Mouse (Mus musculus): ENCODE results near the gene Acy3. TPM values are rescaled to one million over a fixed set of nuclear protein-coding genes. Genes with fewer than 3 reads are reported as not detected.

Acy3 gene
- polyA plus RNA-seq (2012; rRNA removed), result 2.2 and 3.4 TPM in 2 replicates

DNA sequence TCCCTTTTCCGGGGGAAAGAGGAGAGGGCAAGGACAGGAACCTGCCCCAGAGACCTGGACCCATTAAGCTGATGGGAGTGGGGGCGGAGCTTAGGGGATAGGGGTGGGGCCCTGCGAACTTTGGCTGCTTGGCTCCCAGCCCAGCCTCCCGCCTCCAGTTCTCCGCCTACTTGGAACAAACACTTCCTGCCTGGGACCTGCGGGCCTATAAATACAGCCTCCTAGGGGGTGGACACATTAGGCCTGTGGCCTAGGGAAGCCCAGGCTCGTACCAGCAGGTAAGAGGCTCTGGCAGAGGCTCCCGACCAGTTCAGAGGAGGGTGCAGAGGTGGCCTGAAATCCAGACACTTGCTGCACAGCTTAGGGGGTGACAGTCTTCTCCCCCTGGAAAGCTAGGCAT lies at the start of gene Acy3:
Gene Acy3 (plus strand): TSS at position 237 of the 400 bp plus-strand sequence.

DNA sequence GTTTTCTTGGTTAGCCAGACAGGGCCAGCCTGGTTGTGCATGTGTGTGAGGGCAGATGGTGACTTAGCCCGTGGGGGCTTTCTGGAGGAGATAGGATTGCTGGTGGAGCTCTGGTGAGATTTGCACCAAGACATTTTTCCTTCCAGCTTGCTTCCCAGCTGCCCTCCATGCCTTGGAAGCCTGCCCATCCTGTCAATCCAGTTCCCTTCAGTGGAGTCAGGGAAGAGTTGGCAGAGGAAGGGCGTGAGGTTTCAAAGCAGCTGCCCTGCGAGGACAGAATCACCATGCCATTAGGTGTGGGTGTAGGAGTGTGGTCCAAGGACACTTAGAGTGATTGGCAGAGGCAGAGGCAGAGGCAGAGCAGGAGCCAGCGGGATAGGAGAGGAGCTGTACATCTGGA lies 27.9 kb upstream of the Acy3 start, which contains the start of gene Aldh3b3:
Gene Aldh3b3 (plus strand): TSS at position 176 of the 400 bp plus-strand sequence.

GRCm38 (mm10) chr19:3972229-3972628 lies 14.1 kb upstream of the Acy3 start, which contains the start of gene Aldh3b2:
TSS of gene Aldh3b2 (plus strand) at chr19:3972328.

DNA sequence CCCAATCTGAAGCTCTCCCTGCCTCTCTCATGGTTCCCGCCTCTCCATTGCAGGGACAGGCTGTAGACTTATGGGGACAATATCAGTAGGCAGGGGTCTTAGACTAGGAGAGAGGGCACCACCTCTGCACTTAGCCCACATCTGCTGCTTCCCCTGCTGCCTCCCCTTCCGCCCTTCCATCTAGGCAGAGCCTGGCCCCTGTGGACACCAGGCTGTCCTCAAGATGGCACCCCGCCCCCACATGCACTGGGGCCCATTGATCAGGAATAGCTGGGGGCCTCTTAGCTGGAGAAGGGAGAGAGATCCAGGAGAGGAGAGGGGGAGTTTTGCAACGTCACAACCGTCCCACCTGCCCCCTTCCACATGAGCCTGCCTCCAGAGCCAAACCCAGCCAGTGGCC lies 6.0 kb downstream of the Acy3 start, which contains the start of gene Tbx10:
Gene Tbx10 (plus strand): TSS at position 337 of the 400 bp plus-strand sequence.

DNA sequence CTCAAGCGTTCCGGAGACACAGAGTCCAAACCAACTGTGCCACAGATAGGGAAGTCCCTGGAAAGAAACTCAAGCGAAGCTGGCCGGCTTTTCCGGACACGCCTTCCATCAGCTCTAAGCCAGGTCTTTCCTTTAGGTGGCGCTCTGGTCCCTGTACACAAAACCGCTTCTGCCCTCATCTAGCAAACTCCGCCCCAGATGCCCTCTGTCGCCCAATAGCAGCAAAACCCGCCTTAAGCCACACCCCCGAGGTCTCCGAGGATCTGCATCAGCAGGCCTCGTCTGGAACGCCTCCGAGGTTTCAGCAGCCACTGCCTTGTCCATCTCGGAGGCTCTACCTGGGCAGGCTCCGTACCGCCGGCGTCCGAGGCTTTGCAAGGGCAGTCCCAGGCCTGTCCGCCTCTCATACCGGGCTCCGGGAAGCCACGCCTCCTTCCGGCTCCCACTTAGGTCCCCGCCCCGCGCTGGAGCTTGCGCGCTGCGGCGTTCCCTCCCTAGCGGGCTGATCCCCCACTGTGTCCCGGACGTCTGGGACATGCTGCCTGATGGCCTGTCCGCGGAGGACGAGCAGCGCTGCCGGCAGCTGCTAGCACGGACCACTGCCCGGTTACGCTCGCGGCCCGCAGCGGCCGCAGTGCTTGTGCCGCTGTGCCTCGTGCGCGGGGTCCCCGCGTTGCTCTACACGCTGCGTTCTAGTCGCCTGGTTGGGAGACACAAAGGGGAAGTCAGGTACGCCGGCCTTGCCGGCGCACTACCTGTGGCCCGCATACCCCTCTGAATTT lies 13.9 kb downstream of the Acy3 start, which contains the start of the genes Nudt8 and Gm49405:
Gene Nudt8 (plus strand): TSS at position 462 of the 782 bp plus-strand sequence.
Gene Gm49405 (plus strand): TSS at position 508 of the 782 bp plus-strand sequence.

DNA sequence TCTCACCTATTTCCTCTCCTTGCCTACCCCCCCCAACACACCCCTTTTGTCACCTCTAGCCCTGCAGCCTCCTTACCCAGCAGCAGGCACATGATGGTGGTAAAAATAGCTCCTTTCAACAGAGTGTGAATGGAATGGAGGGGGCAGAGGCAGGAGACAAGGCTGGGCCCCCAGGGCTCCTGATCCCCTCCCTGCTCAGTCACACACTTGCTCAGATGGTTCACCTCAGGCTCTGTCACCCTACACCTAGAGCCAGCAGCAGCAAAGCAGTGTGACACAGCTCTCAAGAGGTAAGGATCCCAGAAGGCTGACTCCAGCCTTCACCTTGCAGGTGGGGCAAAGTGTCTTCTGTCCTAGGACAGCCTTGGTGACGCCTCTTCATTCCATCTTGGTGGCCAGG lies 16.7 kb downstream of the Acy3 start, which contains the start of gene Doc2g:
Gene Doc2g (plus strand): TSS at position 202 of the 400 bp plus-strand sequence.

DNA sequence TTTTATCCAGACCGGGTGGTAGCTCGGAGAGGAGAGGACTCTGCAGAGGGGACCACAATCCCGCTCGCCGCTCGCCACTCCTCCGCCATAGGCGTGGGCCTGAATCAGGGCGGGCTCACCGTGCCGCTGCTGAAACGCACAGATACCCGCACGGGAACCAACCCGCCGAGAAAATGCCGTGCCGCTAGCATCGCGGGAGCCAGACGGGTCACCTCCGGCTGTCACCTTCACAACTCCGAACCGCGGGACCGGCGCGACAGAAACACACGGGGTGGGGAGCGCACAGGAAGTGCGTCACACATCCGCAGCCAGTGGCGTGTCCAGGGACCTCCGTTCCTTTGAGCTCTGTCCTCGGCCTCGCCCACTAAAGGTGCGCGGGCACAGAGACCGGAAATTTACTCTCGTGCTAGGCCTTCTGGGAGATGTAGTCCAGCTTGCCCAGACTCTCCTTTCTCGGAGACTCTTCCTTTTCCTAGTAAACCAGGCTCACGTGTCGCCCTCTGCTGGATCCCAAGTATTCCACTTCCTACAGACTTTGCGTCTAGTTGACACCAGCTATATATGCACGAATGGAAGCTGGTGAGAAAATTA lies 26.2 kb downstream of the Acy3 start, which contains the start of gene Ndufv1:
Gene Ndufv1 (minus strand): TSS at position 375 of the 591 bp plus-strand sequence.

GRCm38 (mm10) chr19:4037788-4038232 lies 51.4 kb downstream of the Acy3 start, which contains the start of gene Gstp1:
TSS of gene Gstp1 (minus strand) at chr19:4037985.

Other genes starting within 250 kb of the Acy3 start
- gene Kmt5b, start 219.1 kb upstream of the Acy3 start, polyA plus RNA-seq (2012; rRNA removed), result 41.4 and 44.9 TPM in 2 replicates
- gene Chka, start 134.8 kb upstream of the Acy3 start, polyA plus RNA-seq (2012; rRNA removed), result 67.2 and 79.0 TPM in 2 replicates
- 65.9 and 66.2 TPM in 2 replicates for gene Tcirg1, start 79.4 kb upstream of the Acy3 start, polyA plus RNA-seq (2012; rRNA removed)
- 142 and 207 TPM in 2 replicates for gene Ndufs8, start 73.8 kb upstream of the Acy3 start, polyA plus RNA-seq (2012; rRNA removed)
- gene Aldh3b1, start 56.8 kb upstream of the Acy3 start, polyA plus RNA-seq (2012; rRNA removed), result 0.60 and 0.68 TPM in 2 replicates
- gene Unc93b1, start 51.4 kb upstream of the Acy3 start, polyA plus RNA-seq (2012; rRNA removed), result 8.5 and 11.6 TPM in 2 replicates
- not detected in 2 replicates for gene Aldh3b3, start 27.9 kb upstream of the Acy3 start, polyA plus RNA-seq (2012; rRNA removed)
- 0.38 and 0.76 TPM in 2 replicates for gene Aldh3b2, start 14.2 kb upstream of the Acy3 start, polyA plus RNA-seq (2012; rRNA removed)
- 0.11 and 0.15 TPM in 2 replicates for gene Tbx10, start 6.2 kb downstream of the Acy3 start, polyA plus RNA-seq (2012; rRNA removed)
- 4.7 and 10.6 TPM in 2 replicates for gene Nudt8, start 14.0 kb downstream of the Acy3 start, polyA plus RNA-seq (2012; rRNA removed)
- gene Gm49405, start 14.1 kb downstream of the Acy3 start, polyA plus RNA-seq (2012; rRNA removed), result 2.9 and 4.4 TPM in 2 replicates
- 8.2 and 13.0 TPM in 2 replicates for gene Doc2g, start 16.7 kb downstream of the Acy3 start, polyA plus RNA-seq (2012; rRNA removed)
- gene Ndufv1, start 26.2 kb downstream of the Acy3 start, polyA plus RNA-seq (2012; rRNA removed), result 153 and 167 TPM in 2 replicates
- gene Gstp1, start 51.4 kb downstream of the Acy3 start, polyA plus RNA-seq (2012; rRNA removed), result 218 and 263 TPM in 2 replicates
- 0.24 and 9.3 TPM in 2 replicates for gene Gstp2, start 59.5 kb downstream of the Acy3 start, polyA plus RNA-seq (2012; rRNA removed)
- gene Gstp3, start 73.0 kb downstream of the Acy3 start, polyA plus RNA-seq (2012; rRNA removed), result 0.98 and 2.2 TPM in 2 replicates
- 0.07 TPM in 1 of 2 replicates, not detected in the other for gene Cabp2, start 95.0 kb downstream of the Acy3 start, polyA plus RNA-seq (2012; rRNA removed)
- gene Cdk2ap2, start 110.6 kb downstream of the Acy3 start, polyA plus RNA-seq (2012; rRNA removed), result 33.8 and 35.4 TPM in 2 replicates
- 23.9 and 25.8 TPM in 2 replicates for gene Pitpnm1, start 113.4 kb downstream of the Acy3 start, polyA plus RNA-seq (2012; rRNA removed)
- 53.3 and 100 TPM in 2 replicates for gene Aip, start 139.3 kb downstream of the Acy3 start, polyA plus RNA-seq (2012; rRNA removed)
- gene Gpr152, start 153.2 kb downstream of the Acy3 start, polyA plus RNA-seq (2012; rRNA removed), result 0.02 and 0.06 TPM in 2 replicates
- gene Cabp4, start 157.5 kb downstream of the Acy3 start, polyA plus RNA-seq (2012; rRNA removed), result 0.05 and 0.11 TPM in 2 replicates
- 168 and 188 TPM in 2 replicates for gene Coro1b, start 162.0 kb downstream of the Acy3 start, polyA plus RNA-seq (2012; rRNA removed)
- gene Ptprcap, start 167.0 kb downstream of the Acy3 start, polyA plus RNA-seq (2012; rRNA removed), result 2.7 and 3.3 TPM in 2 replicates
- gene Rps6kb2, start 176.8 kb downstream of the Acy3 start, polyA plus RNA-seq (2012; rRNA removed), result 51.0 and 60.7 TPM in 2 replicates
- 3.5 and 4.1 TPM in 2 replicates for gene Carns1, start 188.9 kb downstream of the Acy3 start, polyA plus RNA-seq (2012; rRNA removed)
- 1.8 and 2.9 TPM in 2 replicates for gene Tbc1d10c, start 204.7 kb downstream of the Acy3 start, polyA plus RNA-seq (2012; rRNA removed)
- gene Ppp1ca, start 205.5 kb downstream of the Acy3 start, polyA plus RNA-seq (2012; rRNA removed), result 375 and 508 TPM in 2 replicates
- 37.9 and 54.0 TPM in 2 replicates for gene Rad9a, start 215.1 kb downstream of the Acy3 start, polyA plus RNA-seq (2012; rRNA removed)
- 2.9 and 11.1 TPM in 2 replicates for gene Clcf1, start 227.7 kb downstream of the Acy3 start, polyA plus RNA-seq (2012; rRNA removed)
- not detected in 2 replicates for gene AC109138.7, start 227.8 kb downstream of the Acy3 start, polyA plus RNA-seq (2012; rRNA removed)
- gene Pold4, start 245.3 kb downstream of the Acy3 start, polyA plus RNA-seq (2012; rRNA removed), result 11.8 and 19.7 TPM in 2 replicates